Mouse (Mus musculus) CH12.LX (cell line): ENCODE results near the gene 5330417C22Rik. TPM values are rescaled to one million over a fixed set of nuclear protein-coding genes. Genes with fewer than 3 reads are reported as not detected.

Source experiments
- DNase-seq: peaks from one replicate; pipeline ENCODE4 v3.0.0-alpha.2; 2013; ENCODE audit errors: extremely low read depth
- H3K27ac ChIP-seq: 2 replicates; pipeline ENCODE4 v1.5.1; 2012; ENCODE audit warnings: low read depth, mild to moderate bottlenecking, control low read depth, moderate library complexity; ENCODE audit not compliant: insufficient read depth
- H3K27me3 ChIP-seq: replicated peaks from 2 replicates; pipeline ENCODE3; 2012; ENCODE audit warnings: inconsistent platforms
- H3K36me3 ChIP-seq, 2 experiments: replicated peaks in 1 of 2; 2 replicates each; pipeline versions ENCODE3 to v1.6.1; 2012; ENCODE audit warnings: inconsistent platforms in 1 of 2, low read length in 1 of 2, mild to moderate bottlenecking in 1 of 2, mixed read lengths in 1 of 2, moderate library complexity in 1 of 2; ENCODE audit not compliant: control insufficient read depth in 1 of 2, insufficient read depth in 1 of 2
- H3K4me1 ChIP-seq, 2 experiments: 2 replicates each; pipeline ENCODE4 v1.6.1; 2012; ENCODE audit warnings: inconsistent platforms in 1 of 2, moderate library complexity in 1 of 2; ENCODE audit not compliant: insufficient read depth in 2 of 2, control insufficient read depth in 1 of 2
- H3K4me2 ChIP-seq: 2 replicates; pipeline ENCODE4 v1.6.1; 2012; ENCODE audit warnings: low read depth, mild to moderate bottlenecking, control low read depth; ENCODE audit not compliant: poor library complexity, insufficient read depth, severe bottlenecking
- H3K4me3 ChIP-seq, 3 experiments: fragments of 150-350 bp in 1 of 3; sonication (generic) in 1 of 3; replicated peaks in 1 of 3; 2 replicates each; pipeline versions ENCODE3 to v1.5.1; 2011 to 2012; ENCODE audit warnings: low read depth in 2 of 3, low read length in 2 of 3, mild to moderate bottlenecking in 2 of 3, moderate library complexity in 2 of 3, control low read depth in 1 of 3, improper control_type of control experiment in 1 of 3, inconsistent platforms in 1 of 3, mixed read lengths in 1 of 3; ENCODE audit not compliant: poor library complexity in 1 of 3
- H3K79me2 ChIP-seq: replicated peaks from 2 replicates; pipeline ENCODE4 v1.6.1; 2012; ENCODE audit warnings: mild to moderate bottlenecking, moderate library complexity; ENCODE audit not compliant: control insufficient read depth, poor library complexity, insufficient read depth, severe bottlenecking; ENCODE audit errors: extremely low read depth
- H3K9ac ChIP-seq: 2 replicates; pipeline ENCODE4 v1.6.1; 2012; ENCODE audit warnings: low read depth, mild to moderate bottlenecking, control low read depth, moderate library complexity; ENCODE audit not compliant: insufficient read depth
- H3K9me3 ChIP-seq: replicated peaks from 2 replicates; pipeline ENCODE3; 2012; ENCODE audit warnings: low read length, inconsistent platforms, mixed read lengths
- BHLHE40 ChIP-seq: IDR thresholded peaks from 2 replicates; pipeline ENCODE4 v1.6.1; 2011; ENCODE audit warnings: mild to moderate bottlenecking, low read depth, low read length, improper control_type of control experiment
- CHD1 ChIP-seq: IDR thresholded peaks from 2 replicates; pipeline ENCODE4 v1.6.1; 2012; ENCODE audit warnings: low read depth, low read length, improper control_type of control experiment, inconsistent platforms
- CHD2 ChIP-seq: IDR thresholded peaks from 2 replicates; pipeline ENCODE4 v1.6.1; 2011; ENCODE audit warnings: low read length, improper control_type of control experiment
- GABPA ChIP-seq: IDR thresholded peaks from 2 replicates; pipeline ENCODE4 v1.6.1; 2012; ENCODE audit warnings: low read depth, low read length, improper control_type of control experiment, inconsistent platforms; ENCODE audit not compliant: insufficient replicate concordance
- IRF4 ChIP-seq: IDR thresholded peaks from 2 replicates; pipeline ENCODE4 v1.6.1; 2014; ENCODE audit warnings: low read depth, mild to moderate bottlenecking, inconsistent platforms, low read length, improper control_type of control experiment
- JUND ChIP-seq: conservative IDR thresholded peaks from 2 replicates; pipeline ENCODE4 v1.6.1; 2011; ENCODE audit warnings: low read depth, low read length, improper control_type of control experiment
- MAFK ChIP-seq: IDR thresholded peaks from 2 replicates; pipeline ENCODE4 v1.6.1; 2011; ENCODE audit warnings: low read length, improper control_type of control experiment; ENCODE audit not compliant: insufficient replicate concordance
- MAX ChIP-seq: IDR thresholded peaks from 2 replicates; pipeline ENCODE4 v1.6.1; 2011; ENCODE audit warnings: low read length, improper control_type of control experiment
- MAZ ChIP-seq: IDR thresholded peaks from 2 replicates; pipeline ENCODE4 v1.6.1; 2012; ENCODE audit warnings: low read depth, mild to moderate bottlenecking, inconsistent platforms, low read length, improper control_type of control experiment, moderate library complexity
- NELFE ChIP-seq: IDR thresholded peaks from 2 replicates; pipeline ENCODE4 v1.6.1; 2011; ENCODE audit warnings: low read depth, low read length, improper control_type of control experiment
- POLR2A ChIP-seq: IDR thresholded peaks from 2 replicates; pipeline ENCODE4 v1.6.1; 2011; ENCODE audit warnings: low read depth, mild to moderate bottlenecking, improper control_type of control experiment, low read length
- POLR2AphosphoS2 ChIP-seq: IDR thresholded peaks from 2 replicates; pipeline ENCODE4 v1.6.1; 2011; ENCODE audit warnings: low read depth, low read length, improper control_type of control experiment
- RCOR1 ChIP-seq: conservative IDR thresholded peaks from 2 replicates; pipeline ENCODE4 v1.6.1; 2012; ENCODE audit warnings: low read depth, mild to moderate bottlenecking, inconsistent platforms, low read length, improper control_type of control experiment
- SMC3 ChIP-seq: IDR thresholded peaks from 2 replicates; pipeline ENCODE4 v1.6.1; 2011; ENCODE audit warnings: low read depth, low read length, improper control_type of control experiment
- TCF12 ChIP-seq: IDR thresholded peaks from 2 replicates; pipeline ENCODE4 v1.6.1; 2014; ENCODE audit warnings: low read depth, mild to moderate bottlenecking, inconsistent platforms, low read length, improper control_type of control experiment
- ZKSCAN1 ChIP-seq: IDR thresholded peaks from 2 replicates; pipeline ENCODE4 v1.6.1; 2012; ENCODE audit warnings: low read depth, inconsistent platforms, low read length, improper control_type of control experiment, borderline replicate concordance
- ZMIZ1 ChIP-seq: IDR thresholded peaks from 2 replicates; pipeline ENCODE4 v1.6.1; 2012; ENCODE audit warnings: low read depth, mild to moderate bottlenecking, inconsistent platforms, low read length, improper control_type of control experiment
- dilution Hi-C: fragments of 300-500 bp; cut with MboI; formaldehyde crosslinking; loops from 2 replicates; pipeline ENCODE4 v1.14.3; 2020; ENCODE audit warnings: low sequenced_read_pairs; ENCODE audit not compliant: extremely low pct_unique_long_range_greater_than_20kb, extremely low pct_ligation_motif_present
- in situ Hi-C: fragments of 300-500 bp; cut with MboI; formaldehyde crosslinking; loops from 3 replicates; pipeline ENCODE4 v1.14.3; 2019; ENCODE audit warnings: low sequenced_read_pairs, low pct_ligation_motif_present, low pct_unique_long_range_greater_than_20kb, mixed read lengths
- polyA plus RNA-seq: library from polyadenylated mRNA; unstranded; fragments of >175 nt; gene quantifications from 2 replicates; pipeline ENCODE4 v1.2.1, GENCODE M21; 2012; ENCODE audit warnings: low read depth; ENCODE audit not compliant: insufficient read length
- total RNA-seq, 2 experiments: library from RNA; depleted of rRNA; stranded (reverse); fragments of 300-350 nt in 1 of 2; fragments of >200 nt in 1 of 2; gene quantifications; 2 replicates each; pipeline ENCODE4 v1.2.3; 2012 to 2014

Gene 5330417C22Rik
- total and polyA plus RNA-seq, 3 experiments, result 0.05 to 0.27 (median 0.17) TPM

DNA sequence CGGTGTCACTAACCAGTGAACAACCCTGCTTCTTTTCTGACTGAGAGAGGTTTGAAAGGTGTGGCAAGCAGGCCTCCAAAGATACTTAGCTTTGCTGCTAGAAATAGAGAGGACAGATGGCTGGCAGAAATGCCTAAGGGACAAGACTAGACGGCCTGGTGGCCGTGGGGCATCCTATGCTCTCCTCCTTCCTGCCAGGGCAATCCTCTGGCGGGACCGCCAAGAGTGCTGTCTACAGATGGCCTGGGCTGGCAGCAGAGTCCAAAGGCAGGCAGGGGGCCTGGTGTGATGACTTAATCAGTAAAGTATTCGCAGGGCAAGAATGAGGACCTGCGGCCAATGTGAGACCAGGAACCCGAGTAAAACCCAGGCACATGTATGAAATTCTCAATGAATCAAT is 36.5 kb downstream of the 5330417C22Rik start:
- no peak for TF ChIP-seq RCOR1
- TF ChIP-seq ZMIZ1, result no peak
- TF ChIP-seq CHD1, result no peak
- TF ChIP-seq ZKSCAN1, result no peak
- TF ChIP-seq CHD2, result no peak
- TF ChIP-seq POLR2A, result no peak
- no peak for TF ChIP-seq JUND
- no peak for TF ChIP-seq MAZ
- no peak for TF ChIP-seq MAFK
- no peak for TF ChIP-seq BHLHE40
- Histone ChIP-seq H3K4me3 (no peak overlapping the region), H3K9me3 (no peaks in the 10 kb centered on the region), H3K79me2 (no peaks in the 10 kb centered on the region), H3K9ac (no peak overlapping the region), H3K27me3 (no peaks in the 10 kb centered on the region), H3K36me3 (no peaks in the 10 kb centered on the region), H3K4me2 (no peak overlapping the region), H3K4me1 (peaks cover 0 to 23% of the 10 kb centered on the region in 2 experiments; a peak in 2 of 4 replicates), H3K27ac (no peak overlapping the region)
- dilution Hi-C loops, result no loop called here
- in situ Hi-C loops, result no loop called here
- DNase-seq, result no peak

DNA sequence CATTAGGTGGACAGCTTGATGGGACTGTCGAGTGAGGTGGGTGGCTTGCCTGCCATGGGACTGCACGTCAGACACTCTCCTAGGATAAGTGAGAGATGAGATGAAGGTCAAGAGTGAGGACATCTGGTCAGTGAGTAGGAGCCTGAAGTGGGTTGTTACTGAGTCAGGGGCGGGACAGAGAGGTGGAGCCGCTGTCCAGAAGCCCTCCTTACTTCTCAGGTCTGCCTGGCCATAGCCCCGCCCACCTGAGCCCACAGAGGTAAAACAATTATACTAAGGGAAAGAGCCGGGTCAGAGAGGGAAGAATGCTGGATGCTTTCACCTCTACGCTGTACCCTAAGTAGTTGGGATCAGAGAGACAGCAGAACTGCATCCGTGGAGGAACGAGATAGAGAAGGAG is 38.7 kb downstream of the 5330417C22Rik start:
- no peak overlapping the region for H3K27ac ChIP-seq
- no peaks in the 10 kb centered on the region for H3K79me2 ChIP-seq
- H3K9me3 ChIP-seq, result no peaks in the 10 kb centered on the region
- no peak overlapping the region for H3K4me2 ChIP-seq
- H3K4me3 ChIP-seq, result no peak overlapping the region
- dilution Hi-C loops (no loop called here), in situ Hi-C loops (no loop called here)
- no peak for TF ChIP-seq IRF4
- H3K4me1 ChIP-seq, result peaks cover 0 to 7% of the 10 kb centered on the region in 2 experiments; a peak in 2 of 4 replicates
- no peaks in the 10 kb centered on the region for H3K36me3 ChIP-seq
- DNase-seq, result no peak
- no peaks in the 10 kb centered on the region for H3K27me3 ChIP-seq
- no peak overlapping the region for H3K9ac ChIP-seq

DNA sequence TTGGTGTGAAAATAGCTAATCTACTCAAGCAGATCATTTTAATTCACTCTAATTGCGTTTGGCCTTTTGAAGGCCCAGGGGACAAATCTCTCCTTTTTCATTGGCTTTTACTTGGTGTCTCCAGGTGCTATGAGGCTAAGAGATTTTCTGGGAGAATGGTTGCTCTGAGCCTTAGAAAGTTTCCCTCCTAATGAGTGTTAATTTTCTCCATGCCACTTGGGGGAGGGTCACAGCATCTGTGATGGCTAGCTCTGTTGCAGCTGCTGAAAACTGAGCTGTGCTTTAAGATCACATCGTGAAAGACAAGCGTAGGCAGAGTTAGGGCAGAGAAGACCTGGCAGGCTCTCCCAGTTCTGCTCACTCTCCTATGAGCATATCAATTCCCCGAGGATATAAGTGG is 40.9 kb downstream of the 5330417C22Rik start:
- TF ChIP-seq NELFE, result no peak
- TF ChIP-seq CHD1, result no peak
- TF ChIP-seq POLR2AphosphoS2, result no peak
- TF ChIP-seq MAX, result no peak
- no peak for TF ChIP-seq TCF12
- TF ChIP-seq ZKSCAN1, result no peak
- no peak for TF ChIP-seq JUND
- TF ChIP-seq GABPA, result no peak
- no peak for TF ChIP-seq SMC3
- Histone ChIP-seq H3K9ac (no peak overlapping the region), H3K4me2 (no peak overlapping the region), H3K4me3 (no peak overlapping the region), H3K4me1 (no peaks in the 10 kb centered on the region), H3K27ac (no peak overlapping the region), H3K27me3 (no peaks in the 10 kb centered on the region), H3K36me3 (no peaks in the 10 kb centered on the region), H3K9me3 (no peaks in the 10 kb centered on the region), H3K79me2 (no peaks in the 10 kb centered on the region)
- in situ Hi-C loops (no loop called here), dilution Hi-C loops (no loop called here)
- DNase-seq, result no peak
